11 mouse cellular contexts compared by ENCODE assay signal in genomic region chr1:162075831-162076230, GRCm38 (mm10).
DNase-seq lines count a peak whose midpoint lies in the region; ATAC-seq and TF ChIP-seq lines count a peak whose summit lies in the region.
"Had no signal": no experiment of that assay in that cellular context is flagged by ENCODE, and none has a peak within 500 bp of the region (broad histone marks: within the 10 kb centered on the region; RNA-seq: fewer than 3 reads in every experiment).

No protein-coding gene starts in this region.

- no peak overlapping the region for H3K4me3 ChIP-seq in heart, embryonic 10.5 days
- no peak overlapping the region for H3K4me3 ChIP-seq in heart, embryonic 11.5 days (ENCODE audit: low read depth, low read length)
- H3K4me3 ChIP-seq in lung, embryonic 15.5 days, result no peak overlapping the region
- H3K4me3 ChIP-seq in lung, adult 2 months (replicated peaks; ENCODE audit: extremely low read depth, low read depth, low read length), result no peak overlapping the region
- no peak overlapping the region for H3K4me3 ChIP-seq in intestine, embryonic 16.5 days (ENCODE audit: low read length)
- no peak overlapping the region for H3K4me3 ChIP-seq in stomach, embryonic 15.5 days (replicated peaks)

- H3K36me3 ChIP-seq in heart, embryonic 10.5 days, result no peaks in the 10 kb centered on the region
- no peaks in the 10 kb centered on the region for H3K36me3 ChIP-seq in heart, embryonic 11.5 days (ENCODE audit: control insufficient read depth, insufficient read depth, low read length)
- H3K36me3 ChIP-seq in lung, embryonic 15.5 days, result no peaks in the 10 kb centered on the region
- no peaks in the 10 kb centered on the region for H3K36me3 ChIP-seq in intestine, embryonic 16.5 days (ENCODE audit: control insufficient read depth, insufficient read depth, low read length)
- H3K36me3 ChIP-seq in stomach, embryonic 15.5 days, result no peaks in the 10 kb centered on the region

- no peak for TF ChIP-seq POLR2A in lung, adult 2 months (IDR thresholded peaks at IDR 0.05; ENCODE audit: borderline replicate concordance, extremely low read depth, low read depth, low read length)

- H3K27ac ChIP-seq in heart, embryonic 10.5 days, result 0 out of 2 replicates have a peak overlapping the region, but pooled peaks have one; percentile 6
- H3K27ac ChIP-seq in heart, embryonic 11.5 days (ENCODE audit: low read depth, low read length), result no peak overlapping the region
- H3K27ac ChIP-seq in lung, embryonic 15.5 days, result peak overlapping the region; percentile 82
- H3K27ac ChIP-seq in intestine, embryonic 16.5 days (ENCODE audit: low read length), result peak overlapping the region; percentile 62
- H3K27ac ChIP-seq in stomach, embryonic 15.5 days, result peak overlapping the region; percentile 88
- H3K27ac ChIP-seq: liver, embryonic 14.5 days had no signal

- no peak for ATAC-seq in heart, embryonic 11.5 days (replicated peaks; ENCODE audit: insufficient number of reproducible peaks, low FRiP score, low TSS enrichment)
- ATAC-seq in lung, embryonic 15.5 days (ENCODE audit: borderline replicate concordance, extremely low read depth, low FRiP score, low TSS enrichment), result no peak
- ATAC-seq in intestine, embryonic 16.5 days, result no peak
- no peak for ATAC-seq in stomach, embryonic 15.5 days (ENCODE audit: insufficient read depth, low FRiP score, low read depth)
- no peak for ATAC-seq in frontal cortex, adult (ENCODE audit: low TSS enrichment)

- TF ChIP-seq CTCF in lung, adult 2 months (IDR thresholded peaks at IDR 0.05; ENCODE audit: insufficient read depth, low read length), result no peak

- 80% methylated on average over 10 of the region's 10 CpGs for WGBS in heart, embryonic 10.5 days
- 82% methylated on average over 10 of the region's 10 CpGs for WGBS in heart, embryonic 11.5 days (ENCODE audit: insufficient replicate concordance)
- 68% methylated on average over 10 of the region's 10 CpGs for WGBS in lung, embryonic 15.5 days
- 75% methylated on average over 10 of the region's 10 CpGs for WGBS in lung, adult 2 months
- 66% methylated on average over 10 of the region's 10 CpGs for WGBS in intestine, embryonic 16.5 days
- WGBS in stomach, embryonic 15.5 days, result 63% methylated on average over 10 of the region's 10 CpGs

- H3K4me1 ChIP-seq in heart, embryonic 10.5 days, result 0 out of 2 replicates have a peak, but pooled peaks cover 11% of the 10 kb centered on the region
- H3K4me1 ChIP-seq in heart, embryonic 11.5 days (ENCODE audit: control insufficient read depth, insufficient read depth, low read length), result no peaks in the 10 kb centered on the region
- H3K4me1 ChIP-seq in lung, embryonic 15.5 days, result peaks cover 24% of the 10 kb centered on the region
- peaks cover 3% of the 10 kb centered on the region; the same call in 1 of the 2 replicates for H3K4me1 ChIP-seq in lung, adult 2 months (ENCODE audit: control insufficient read depth, insufficient read depth, low read length)
- H3K4me1 ChIP-seq in intestine, embryonic 16.5 days (ENCODE audit: control insufficient read depth, insufficient read depth, low read length), result peaks cover 8% of the 10 kb centered on the region; the same call in 1 of the 2 replicates
- H3K4me1 ChIP-seq in stomach, embryonic 15.5 days, result peaks cover 9% of the 10 kb centered on the region

- DNase-seq in heart, embryonic 10.5 days (ENCODE audit: low spot score), result no peak
- DNase-seq in lung, adult 2 months, result no peak
- no peak for DNase-seq in testis, postnatal 10 days (ENCODE audit: low spot score)
- DNase-seq: adrenal gland, postnatal 10 days; thymus, postnatal 4 days had no signal

- no peak overlapping the region for H3K4me2 ChIP-seq in heart, embryonic 11.5 days
- no peak overlapping the region for H3K4me2 ChIP-seq in lung, embryonic 15.5 days
- no peak overlapping the region for H3K4me2 ChIP-seq in intestine, embryonic 16.5 days (ENCODE audit: low read depth, low read length)
- H3K4me2 ChIP-seq in stomach, embryonic 15.5 days, result no peak overlapping the region

- H3K9me3 ChIP-seq in heart, embryonic 10.5 days, result no peaks in the 10 kb centered on the region
- H3K9me3 ChIP-seq in heart, embryonic 11.5 days (replicated peaks; ENCODE audit: control insufficient read depth, low read length), result no peaks in the 10 kb centered on the region
- H3K9me3 ChIP-seq in lung, embryonic 15.5 days, result no peaks in the 10 kb centered on the region
- no peaks in the 10 kb centered on the region for H3K9me3 ChIP-seq in intestine, embryonic 16.5 days (ENCODE audit: control insufficient read depth, low read length)
- no peaks in the 10 kb centered on the region for H3K9me3 ChIP-seq in stomach, embryonic 15.5 days

- H3K9ac ChIP-seq in heart, embryonic 11.5 days (ENCODE audit: low read depth, low read length), result no peak overlapping the region
- no peak overlapping the region for H3K9ac ChIP-seq in lung, embryonic 15.5 days
- H3K9ac ChIP-seq in intestine, embryonic 16.5 days (ENCODE audit: low read depth, low read length), result no peak overlapping the region
- no peak overlapping the region for H3K9ac ChIP-seq in stomach, embryonic 15.5 days
- H3K9ac ChIP-seq: liver, embryonic 14.5 days had no signal

- no peaks in the 10 kb centered on the region for H3K27me3 ChIP-seq in heart, embryonic 10.5 days (ENCODE audit: insufficient read depth, poor library complexity, severe bottlenecking)
- H3K27me3 ChIP-seq in heart, embryonic 11.5 days (ENCODE audit: control insufficient read depth, insufficient read depth, low read length), result no peaks in the 10 kb centered on the region
- H3K27me3 ChIP-seq in lung, embryonic 15.5 days, result no peaks in the 10 kb centered on the region
- H3K27me3 ChIP-seq in intestine, embryonic 16.5 days (replicated peaks; ENCODE audit: control insufficient read depth, insufficient read depth, low read length), result no peaks in the 10 kb centered on the region
- no peaks in the 10 kb centered on the region for H3K27me3 ChIP-seq in stomach, embryonic 15.5 days (replicated peaks)
